Mouse (Mus musculus) kidney, postnatal 4 days (tissue): ENCODE results near the gene Hk2.
"Not testable (repeated sequence)": the region's sequence is repeated elsewhere in the genome, so short reads cannot be mapped to it uniquely, and the experiment has no call there.

Experiments
- DNase-seq, 2 experiments: peaks; one replicate each; pipeline ENCODE4 v3.0.0; 2021; ENCODE audit warnings: mixed read lengths in 2 of 2

Gene Hk2

GRCm38 (mm10) chr6:82677629-82678028 lies 96.6 kb downstream of the Hk2 start:
- DNase-seq: not testable (repeated sequence)
